Mouse (Mus musculus) bone marrow macrophage, adult 2 months (primary cell): ENCODE measurements around the gene Farsa.

Experiments
- CTCF ChIP-seq: IDR thresholded peaks from 2 replicates; pipeline ENCODE4 v1.5.1; 2012; ENCODE audit warnings: low read depth, mild to moderate bottlenecking, low read length, moderate library complexity
- POLR2A ChIP-seq: IDR thresholded peaks from 2 replicates; pipeline ENCODE4 v1.6.1; 2012; ENCODE audit warnings: mild to moderate bottlenecking, low read depth, low read length, borderline replicate concordance

DNA sequence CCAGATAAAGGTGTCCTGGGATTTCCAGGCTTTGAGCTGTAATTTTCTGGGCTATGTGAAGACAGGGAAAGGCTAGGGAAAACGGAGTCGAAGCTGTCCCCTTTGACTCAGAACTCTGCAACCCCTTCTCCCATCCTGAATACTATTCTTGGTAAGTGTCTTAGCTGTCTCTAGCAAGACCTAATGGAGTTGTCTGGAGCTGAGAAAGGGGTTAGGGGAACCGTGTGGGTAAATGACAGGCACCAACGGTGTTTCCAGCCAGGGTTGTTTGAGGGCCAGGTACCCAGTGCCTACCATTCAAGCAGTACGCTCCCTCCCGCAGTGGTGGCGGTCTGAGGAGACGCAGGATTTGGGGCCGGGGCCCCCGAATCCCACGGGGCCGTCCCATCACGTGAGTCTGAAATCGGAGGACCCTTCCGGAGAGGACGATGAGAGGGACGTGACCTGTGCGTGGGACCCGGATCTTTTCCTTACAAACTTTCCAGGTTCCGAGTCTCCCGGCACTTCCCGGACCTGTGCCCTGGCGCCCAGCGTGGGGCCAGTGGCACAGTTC, 45.7 kb downstream of the Farsa start:
- no peak for TF ChIP-seq CTCF
- no peak for TF ChIP-seq POLR2A
